Mouse (Mus musculus): ENCODE measurements around the gene Adk. TPM values are rescaled to one million over a fixed set of nuclear protein-coding genes. Genes with fewer than 3 reads are reported as not detected.

Adk gene
- total and polyA plus RNA-seq, 3 experiments = 69.0 to 479 (median 102) TPM

DNA sequence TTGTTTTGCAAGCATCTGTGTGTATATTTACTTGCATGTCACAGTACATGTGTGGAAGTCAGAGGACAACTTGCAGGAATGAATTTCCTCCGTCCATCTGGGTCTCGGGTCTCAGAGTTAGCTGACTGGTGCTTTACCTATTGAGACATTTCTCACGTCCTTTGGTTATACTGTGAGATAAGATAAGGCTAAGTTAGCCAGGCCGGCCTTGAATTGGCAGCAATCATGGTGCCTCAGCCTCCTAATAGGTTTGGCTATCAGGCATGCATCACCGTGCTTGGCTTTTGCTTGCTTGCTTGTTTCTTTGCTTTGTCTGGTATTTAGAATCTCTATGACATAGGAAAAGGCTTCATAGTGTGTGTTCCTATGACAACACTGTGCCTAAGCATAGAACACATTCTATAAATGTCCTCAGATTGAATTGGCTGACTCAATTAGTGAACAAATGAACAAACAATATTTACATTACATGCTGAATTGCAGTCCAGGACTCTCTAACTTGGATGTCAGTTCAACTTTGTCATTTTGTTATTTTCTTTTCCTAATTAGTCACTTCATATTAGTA, 169.3 kb downstream of the Adk start:
- H3K9me3 ChIP-seq (replicated peaks; ENCODE audit: insufficient read depth, low read length) = no peaks in the 10 kb centered on the region

DNA sequence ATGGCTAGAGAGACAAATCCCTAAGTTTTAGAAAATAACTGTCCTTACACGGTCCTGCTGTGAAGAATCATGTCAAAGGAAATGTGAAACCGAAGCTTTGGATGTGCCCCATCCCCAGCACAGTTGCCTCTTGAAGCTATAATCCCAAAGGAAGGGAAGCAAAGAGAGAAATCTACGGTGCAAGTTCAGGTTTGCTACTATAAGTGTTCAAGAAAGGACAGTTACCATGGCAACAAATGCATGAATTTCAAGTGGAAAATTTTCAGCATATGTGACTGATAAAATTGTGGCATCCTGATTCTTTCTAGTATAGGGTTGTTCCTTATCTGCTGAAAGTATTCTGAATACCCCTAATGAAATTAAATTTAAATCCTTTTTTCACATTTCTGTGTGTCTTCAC, 169.8 kb downstream of the Adk start:
- no peak overlapping the region for H3K4me3 ChIP-seq (ENCODE audit: control insufficient read depth in 1 of 2, insufficient read depth in 1 of 2, low read depth in 2 of 2, low read length in 2 of 2)
- no peak overlapping the region for H3K27ac ChIP-seq (ENCODE audit: control insufficient read depth, low read depth, low read length)
- no peak overlapping the region for H3K9ac ChIP-seq (ENCODE audit: control insufficient read depth, low read depth, low read length, poor library complexity, severe bottlenecking)
- no peak for TF ChIP-seq ETS1 (IDR thresholded peaks at IDR 0.05; ENCODE audit: low read depth, low read length)
- TF ChIP-seq POLR2AphosphoS2 (IDR thresholded peaks at IDR 0.05; ENCODE audit: low read length) = no peak
- TF ChIP-seq KAT2A (conservative IDR thresholded peaks at IDR 0.05; ENCODE audit: low read depth, low read length) = no peak
- no peak for TF ChIP-seq SIN3A (IDR thresholded peaks at IDR 0.05; ENCODE audit: low read length)
- no peak for TF ChIP-seq HCFC1 (IDR thresholded peaks at IDR 0.05; ENCODE audit: low read depth, low read length)
- no peak for TF ChIP-seq RAD21 (IDR thresholded peaks at IDR 0.05; ENCODE audit: low read depth, low read length)
- TF ChIP-seq ZKSCAN1 (IDR thresholded peaks at IDR 0.05; ENCODE audit: low read depth, low read length) = no peak
- TF ChIP-seq JUND (IDR thresholded peaks at IDR 0.05; ENCODE audit: low read depth, low read length) = no peak
- H3K4me1 ChIP-seq (ENCODE audit: control insufficient read depth in 1 of 2, insufficient read depth in 2 of 2, low read length in 2 of 2) = peaks cover 0 to 6% of the 10 kb centered on the region in 2 experiments; a peak in 3 of 4 replicates
- no peaks in the 10 kb centered on the region for H3K9me3 ChIP-seq (replicated peaks; ENCODE audit: insufficient read depth, low read length)
- H3K79me2 ChIP-seq (ENCODE audit: control insufficient read depth, insufficient read depth, low read length, poor library complexity) = no peaks in the 10 kb centered on the region
- DNase-seq (ENCODE audit: low read depth, low spot score) = no peak
- no peaks in the 10 kb centered on the region for H3K27me3 ChIP-seq (ENCODE audit: control insufficient read depth in 1 of 2, insufficient read depth in 2 of 2, low read length in 2 of 2)
- peaks cover 0 to 13% of the 10 kb centered on the region in 2 experiments; a peak in 2 of 4 replicates for H3K36me3 ChIP-seq (ENCODE audit: control insufficient read depth in 1 of 2, insufficient read depth in 2 of 2, low read length in 2 of 2)

More for the DNA sequence above, 169.3 kb downstream of the Adk start:
- Histone ChIP-seq H3K4me3 (ENCODE audit: control insufficient read depth in 1 of 2, insufficient read depth in 1 of 2, low read depth in 2 of 2, low read length in 2 of 2) (no peak overlapping the region), H3K27ac (ENCODE audit: control insufficient read depth, low read depth, low read length) (no peak overlapping the region), H3K36me3 (ENCODE audit: control insufficient read depth in 1 of 2, insufficient read depth in 2 of 2, low read length in 2 of 2) (peaks cover 0 to 13% of the 10 kb centered on the region in 2 experiments; a peak in 2 of 4 replicates), H3K27me3 (ENCODE audit: control insufficient read depth in 1 of 2, insufficient read depth in 2 of 2, low read length in 2 of 2) (no peaks in the 10 kb centered on the region), H3K4me1 (ENCODE audit: control insufficient read depth in 1 of 2, insufficient read depth in 2 of 2, low read length in 2 of 2) (peaks cover 0 to 6% of the 10 kb centered on the region in 2 experiments; a peak in 3 of 4 replicates), H3K9ac (ENCODE audit: control insufficient read depth, low read depth, low read length, poor library complexity, severe bottlenecking) (no peak overlapping the region), H3K79me2 (ENCODE audit: control insufficient read depth, insufficient read depth, low read length, poor library complexity) (no peaks in the 10 kb centered on the region)
- no peak for TF ChIP-seq CHD2 (IDR thresholded peaks at IDR 0.05; ENCODE audit: low read length)
- TF ChIP-seq GATA1 (IDR thresholded peaks at IDR 0.05; ENCODE audit: low read depth, low read length) = 0 out of 2 replicates have a peak, but pooled peaks have one; percentile 17
- TF ChIP-seq TAL1 (IDR thresholded peaks at IDR 0.05; ENCODE audit: low read length) = no peak
- 0 out of 2 replicates have a peak, but pooled peaks have one; percentile 21 for TF ChIP-seq TCF12 (IDR thresholded peaks at IDR 0.05; ENCODE audit: low read depth, low read length)
- no peak for TF ChIP-seq USF2 (IDR thresholded peaks at IDR 0.05; ENCODE audit: borderline replicate concordance in 1 of 2, insufficient read depth in 1 of 2, low read depth in 1 of 2, low read length in 2 of 2)
- no peak for TF ChIP-seq RAD21 (IDR thresholded peaks at IDR 0.05; ENCODE audit: low read depth, low read length)
- TF ChIP-seq ZC3H11A (IDR thresholded peaks at IDR 0.05; ENCODE audit: low read depth, low read length) = no peak
- DNase-seq (ENCODE audit: low read depth, low spot score) = no peak

DNA sequence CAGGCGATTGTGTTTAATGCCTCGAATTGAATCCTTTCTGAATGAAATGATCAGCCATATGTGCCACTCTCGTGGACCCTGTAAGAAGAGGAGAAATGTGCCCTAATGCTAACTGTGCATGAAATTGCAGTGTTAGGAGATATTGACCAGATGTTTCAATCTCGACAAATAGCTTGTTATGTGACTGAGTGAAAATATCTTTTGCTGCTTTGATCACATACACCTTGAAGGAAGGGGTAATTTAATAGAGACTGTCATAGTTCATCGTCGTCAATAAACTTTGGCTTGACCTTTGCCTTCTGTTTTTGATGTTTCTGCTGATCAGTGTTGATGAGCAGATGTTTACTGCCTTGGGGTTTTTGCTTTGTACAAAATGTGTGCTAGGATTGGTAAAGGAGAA, 171.1 kb downstream of the Adk start:
- no peak for DNase-seq (ENCODE audit: low read depth, low spot score)
- Histone ChIP-seq H3K9me3 (replicated peaks; ENCODE audit: insufficient read depth, low read length) (no peaks in the 10 kb centered on the region), H3K9ac (ENCODE audit: control insufficient read depth, low read depth, low read length, poor library complexity, severe bottlenecking) (no peak overlapping the region), H3K27ac (ENCODE audit: control insufficient read depth, low read depth, low read length) (no peak overlapping the region), H3K27me3 (ENCODE audit: control insufficient read depth in 1 of 2, insufficient read depth in 2 of 2, low read length in 2 of 2) (no peaks in the 10 kb centered on the region), H3K36me3 (ENCODE audit: control insufficient read depth in 1 of 2, insufficient read depth in 2 of 2, low read length in 2 of 2) (peaks cover 0 to 13% of the 10 kb centered on the region in 2 experiments; a peak in 2 of 4 replicates), H3K79me2 (ENCODE audit: control insufficient read depth, insufficient read depth, low read length, poor library complexity) (no peaks in the 10 kb centered on the region), H3K4me1 (ENCODE audit: control insufficient read depth in 1 of 2, insufficient read depth in 2 of 2, low read length in 2 of 2) (peaks cover 0 to 6% of the 10 kb centered on the region in 2 experiments; a peak in 3 of 4 replicates), H3K4me3 (ENCODE audit: control insufficient read depth in 1 of 2, insufficient read depth in 1 of 2, low read depth in 2 of 2, low read length in 2 of 2) (no peak overlapping the region)
- TF ChIP-seq USF1 (IDR thresholded peaks at IDR 0.05; ENCODE audit: low read depth, low read length) (no peak), NELFE (IDR thresholded peaks at IDR 0.05; ENCODE audit: low read depth, low read length) (no peak), MAZ (IDR thresholded peaks at IDR 0.05; ENCODE audit: low read depth, low read length) (no peak), CHD1 (IDR thresholded peaks at IDR 0.05; ENCODE audit: low read depth, low read length) (no peak), E2F4 (IDR thresholded peaks at IDR 0.05; ENCODE audit: borderline replicate concordance, low read depth, low read length) (no peak), ZMIZ1 (IDR thresholded peaks at IDR 0.05; ENCODE audit: low read depth, low read length) (no peak), POLR2AphosphoS2 (IDR thresholded peaks at IDR 0.05; ENCODE audit: low read length) (no peak), JUND (IDR thresholded peaks at IDR 0.05; ENCODE audit: low read depth, low read length) (no peak), MXI1 (IDR thresholded peaks at IDR 0.05; ENCODE audit: low read depth, low read length) (no peak), BHLHE40 (IDR thresholded peaks at IDR 0.05; ENCODE audit: borderline replicate concordance, low read depth, low read length) (no peak), TAL1 (IDR thresholded peaks at IDR 0.05; ENCODE audit: low read length) (no peak), MEF2A (IDR thresholded peaks at IDR 0.05; ENCODE audit: extremely low read depth, insufficient replicate concordance, low read depth, low read length, poor library complexity, severe bottlenecking) (no peak), SMC3 (IDR thresholded peaks at IDR 0.05; ENCODE audit: low read depth, low read length) (no peak), ZNF384 (IDR thresholded peaks at IDR 0.05; ENCODE audit: low read depth, low read length) (no peak)
